Mouse (Mus musculus) lung, adult 10 weeks (tissue): ENCODE results near the gene Slc6a14. TPM values are rescaled to one million over a fixed set of nuclear protein-coding genes. Genes with fewer than 3 reads are reported as not detected.

Experiments
- polyA plus RNA-seq: library from polyadenylated mRNA; stranded (reverse); fragments of 350-450 nt; fragmentation: Illumina TruSeq; extraction: RNeasy Lipid Tissue Mini Kit (QIAGEN cat#74804); gene quantifications from one replicate; pipeline ENCODE4 v1.2.3, GENCODE M21; 2014; ENCODE audit warnings: low read depth, low replicate concordance; ENCODE audit not compliant: insufficient read depth

Gene Slc6a14
- 25.4 TPM for polyA plus RNA-seq

GRCm38 (mm10) chrX:21714829-21715228, at the start of gene Slc6a14:
Slc6a14 (plus strand) TSS chrX:21714896.

GRCm38 (mm10) chrX:21744997-21745396, 30.3 kb downstream of the Slc6a14 start, which contains the start of gene Gm28269:
Gm28269 (minus strand) TSS chrX:21745097.

Other genes starting within 250 kb of the Slc6a14 start
- not detected for gene Agtr2, start 230.4 kb upstream of the Slc6a14 start, polyA plus RNA-seq
- gene Gm28269, start 30.2 kb downstream of the Slc6a14 start, polyA plus RNA-seq, result not detected